Mouse (Mus musculus) G1E (cell line): ENCODE results near the gene Dtx3. TPM values are rescaled to one million over a fixed set of nuclear protein-coding genes. Genes with fewer than 3 reads are reported as not detected.

Source experiments
- ATAC-seq: 2 replicates; pipeline ENCODE4 v1.8.0; 2016; ENCODE audit warnings: mild to moderate bottlenecking; ENCODE audit not compliant: insufficient number of reproducible peaks, poor library complexity, low FRiP score, severe bottlenecking; ENCODE audit errors: extremely low read depth
- DNase-seq: peaks from one replicate; pipeline ENCODE4 v3.0.0; 2012; ENCODE audit warnings: low spot score
- H3K27me3 ChIP-seq: 2 replicates; pipeline ENCODE4 v1.6.1; 2012; ENCODE audit warnings: mild to moderate bottlenecking, low read length, inconsistent platforms; ENCODE audit not compliant: insufficient read depth
- H3K36me3 ChIP-seq: replicated peaks from 2 replicates; pipeline ENCODE3; 2012; ENCODE audit warnings: mild to moderate bottlenecking, inconsistent platforms
- H3K4me1 ChIP-seq: 2 replicates; pipeline ENCODE4 v1.6.1; 2012; ENCODE audit warnings: low read depth, low read length, inconsistent platforms, mixed read lengths; ENCODE audit not compliant: insufficient read depth
- H3K4me3 ChIP-seq: 2 replicates; pipeline ENCODE4 v1.5.1; 2012; ENCODE audit warnings: low read depth, mild to moderate bottlenecking, inconsistent platforms, low read length, moderate library complexity, mixed read lengths
- H3K9me3 ChIP-seq: replicated peaks from 2 replicates; pipeline ENCODE4 v1.6.1; 2012; ENCODE audit warnings: inconsistent platforms
- CTCF ChIP-seq: IDR thresholded peaks from 2 replicates; pipeline ENCODE4 v1.5.1; 2012; ENCODE audit warnings: low read depth, low read length, inconsistent platforms, mixed read lengths
- GATA1 ChIP-seq: IDR thresholded peaks from 2 replicates; pipeline ENCODE4 v1.6.1; 2012; ENCODE audit warnings: borderline replicate concordance, low read length, inconsistent platforms, mixed read lengths
- GATA2 ChIP-seq: IDR thresholded peaks from 2 replicates; pipeline ENCODE4 v1.6.1; 2012; ENCODE audit warnings: low read depth, low read length, inconsistent platforms, borderline replicate concordance
- POLR2AphosphoS5 ChIP-seq: IDR thresholded peaks from 2 replicates; pipeline ENCODE4 v1.6.1; 2012; ENCODE audit warnings: low read depth, low read length, inconsistent platforms; ENCODE audit not compliant: insufficient replicate concordance
- TAL1 ChIP-seq: conservative IDR thresholded peaks from 2 replicates; pipeline ENCODE4 v1.6.1; 2012; ENCODE audit warnings: low read depth, low read length, inconsistent platforms, mixed read lengths
- polyA plus RNA-seq: library from polyadenylated mRNA; stranded (reverse); fragments of >175 nt; gene quantifications from 2 replicates; pipeline ENCODE4 v1.2.3, GENCODE M21; 2012
- total RNA-seq, 2 experiments: library from RNA; stranded (forward) in 1 of 2; stranded (reverse) in 1 of 2; fragments of 200-1000 nt in 1 of 2; fragments of >200 nt in 1 of 2; fragmentation: Nextera tagmentation in 1 of 2; gene quantifications; 2 replicates each; pipeline ENCODE4 v1.2.3; 2014 to 2017

Gene Dtx3
- total and polyA plus RNA-seq, 3 experiments = 95.8 to 360 (median 213) TPM

DNA sequence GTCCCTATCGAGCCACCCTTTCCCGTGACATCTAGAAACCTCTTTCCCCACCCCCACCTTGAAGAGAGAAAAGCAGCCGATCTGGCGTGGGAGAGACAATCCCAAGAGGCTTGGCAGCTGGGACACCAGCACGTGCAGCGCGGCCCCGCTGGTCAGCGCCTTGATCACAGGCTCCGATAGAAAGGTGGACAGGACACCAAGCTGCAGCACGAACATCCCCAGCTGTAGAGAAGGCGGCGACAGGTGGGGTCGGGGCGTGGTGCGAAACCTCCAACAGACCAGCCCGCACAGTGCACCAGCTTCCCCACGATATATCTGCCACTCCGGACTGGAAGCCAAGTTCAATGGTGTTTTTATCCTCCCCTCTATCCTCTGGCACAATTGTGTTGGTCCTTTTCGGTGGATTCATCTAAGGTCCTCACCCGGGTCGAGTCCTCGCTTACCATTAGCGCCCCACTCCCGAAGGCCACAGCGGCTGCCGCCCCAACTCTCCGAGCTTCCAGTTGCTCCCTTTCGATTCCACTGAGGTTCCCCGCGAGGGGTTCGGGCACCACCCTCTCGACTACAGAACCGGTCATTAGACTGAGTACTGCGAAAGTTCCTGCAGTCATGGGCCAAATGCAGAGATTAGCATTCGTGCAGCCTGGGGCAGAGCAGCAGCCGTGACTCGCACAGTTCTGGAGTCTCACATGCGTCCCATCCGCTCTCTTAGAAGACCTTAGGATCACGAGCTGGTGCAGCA is 17.1 kb downstream of the Dtx3 start:
- ATAC-seq (no peak), DNase-seq (no peak)
- peaks cover 91% of the 10 kb centered on the region for H3K4me1 ChIP-seq
- H3K9me3 ChIP-seq = peaks cover 7% of the 10 kb centered on the region
- H3K4me3 ChIP-seq = peak overlapping the region; percentile 67; the same call in 1 of the 2 replicates
- peaks cover 11% of the 10 kb centered on the region; the same call in 1 of the 2 replicates for H3K27me3 ChIP-seq
- peaks cover 38% of the 10 kb centered on the region for H3K36me3 ChIP-seq
- TF ChIP-seq GATA1 (no peak), GATA2 (no peak), TAL1 (no peak), CTCF (no peak), POLR2AphosphoS5 (no peak)

DNA sequence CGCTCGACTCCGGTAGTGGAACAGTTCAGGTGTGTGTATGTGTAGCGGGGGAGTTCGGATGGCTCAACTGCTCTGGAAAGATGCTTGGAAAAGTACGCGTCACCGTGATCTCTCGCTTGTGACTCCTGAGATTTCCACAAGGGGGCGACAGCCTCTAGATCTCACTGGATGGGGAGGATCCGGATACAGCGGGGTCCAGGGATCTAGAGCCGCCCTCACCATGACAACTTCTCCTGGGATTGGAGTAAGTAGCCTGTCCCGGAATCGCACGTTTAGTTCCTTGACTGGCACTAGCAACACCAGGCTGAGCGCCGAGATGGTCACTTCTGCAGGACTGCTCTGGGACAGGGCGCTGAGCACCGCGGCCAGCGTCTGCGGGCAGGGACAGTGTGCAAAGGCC is 17.8 kb downstream of the Dtx3 start:
- Histone ChIP-seq H3K27me3 (peaks cover 11% of the 10 kb centered on the region; the same call in 1 of the 2 replicates), H3K4me1 (peaks cover 91% of the 10 kb centered on the region), H3K4me3 (peak overlapping the region; percentile 67), H3K36me3 (peaks cover 38% of the 10 kb centered on the region), H3K9me3 (peaks cover 7% of the 10 kb centered on the region)
- peak; percentile 82 for DNase-seq
- 0 out of 2 replicates have a peak, but pooled peaks have one; percentile 43 for ATAC-seq
- TF ChIP-seq GATA2 (no peak), CTCF (peak; percentile 63)

DNA sequence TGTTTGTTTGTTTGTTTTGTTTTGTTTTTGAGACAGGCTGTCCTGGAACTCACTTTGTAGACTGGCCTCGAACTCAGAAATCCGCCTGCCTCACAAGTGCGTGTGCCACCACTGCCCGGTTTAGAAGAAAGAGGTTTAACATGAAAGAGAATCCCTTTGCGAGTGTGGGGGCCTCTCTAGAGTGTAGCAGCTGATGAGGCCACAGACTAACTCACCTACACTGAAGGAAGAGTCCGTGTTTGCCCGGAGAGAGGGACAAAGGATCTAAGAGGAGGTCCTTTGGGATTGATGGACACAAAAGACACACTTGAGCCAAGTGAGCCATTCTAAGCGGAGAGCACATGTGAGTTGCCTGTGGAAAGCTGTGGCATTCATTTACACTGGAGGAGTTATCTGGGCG is 18.3 kb downstream of the Dtx3 start:
- peaks cover 38% of the 10 kb centered on the region for H3K36me3 ChIP-seq
- peak overlapping the region; percentile 67; the same call in 1 of the 2 replicates for H3K4me3 ChIP-seq
- ATAC-seq (no peak), DNase-seq (no peak)
- H3K27me3 ChIP-seq = peaks cover 11% of the 10 kb centered on the region; the same call in 1 of the 2 replicates
- H3K9me3 ChIP-seq = peaks cover 7% of the 10 kb centered on the region
- peaks cover 91% of the 10 kb centered on the region for H3K4me1 ChIP-seq
- no peak for TF ChIP-seq TAL1
- no peak for TF ChIP-seq GATA2
- TF ChIP-seq GATA1 = no peak
- TF ChIP-seq CTCF = no peak
- no peak; the same call in 1 of the 2 replicates for TF ChIP-seq POLR2AphosphoS5

DNA sequence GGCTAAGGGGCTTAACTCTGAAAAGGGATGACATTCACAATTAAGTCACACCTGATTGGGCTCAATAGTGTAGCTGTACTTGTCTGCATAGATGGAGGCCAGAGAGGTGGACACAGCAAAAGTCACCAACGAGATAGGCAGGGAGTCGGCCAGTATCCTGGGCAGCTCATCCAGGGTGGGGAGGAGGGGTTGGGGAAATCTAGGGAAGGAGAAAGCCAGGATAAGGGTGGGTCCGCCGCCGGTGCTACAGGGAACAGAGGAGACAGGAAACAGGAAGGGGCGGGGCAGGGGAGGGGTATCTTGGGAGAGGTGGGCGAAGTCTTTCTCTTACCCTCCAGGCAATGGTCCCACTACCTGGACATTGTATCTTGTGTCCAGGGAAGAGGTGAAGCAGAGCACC is 18.8 kb downstream of the Dtx3 start:
- Histone ChIP-seq H3K4me3 (peak overlapping the region; percentile 61; the same call in 1 of the 2 replicates), H3K4me1 (peaks cover 92% of the 10 kb centered on the region), H3K27me3 (peaks cover 11% of the 10 kb centered on the region; the same call in 1 of the 2 replicates), H3K36me3 (peaks cover 38% of the 10 kb centered on the region), H3K9me3 (peaks cover 7% of the 10 kb centered on the region)
- no peak for DNase-seq
- no peak for TF ChIP-seq TAL1
- TF ChIP-seq POLR2AphosphoS5 = no peak
- TF ChIP-seq CTCF = no peak
- ATAC-seq = no peak

DNA sequence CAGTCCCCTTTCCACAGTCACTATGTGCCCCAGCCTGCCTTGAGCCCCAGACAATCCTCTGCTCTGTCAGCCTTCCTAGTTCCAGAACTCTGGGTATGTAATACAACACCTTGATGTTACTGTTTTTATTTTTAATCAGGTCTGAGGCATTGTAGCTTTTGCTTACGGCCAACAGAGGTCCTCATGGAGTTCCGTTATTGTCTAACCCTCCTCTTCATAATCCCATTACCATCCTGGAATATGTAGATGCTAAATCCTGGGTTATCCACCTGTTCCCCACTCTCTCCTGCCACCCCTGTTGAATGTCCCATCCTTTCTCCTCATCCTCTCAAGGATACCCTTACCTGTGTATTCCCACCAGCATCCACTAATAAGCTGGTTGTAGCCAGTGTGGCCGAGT is 19.3 kb downstream of the Dtx3 start:
- H3K27me3 ChIP-seq = peaks cover 11% of the 10 kb centered on the region; the same call in 1 of the 2 replicates
- ATAC-seq (no peak), DNase-seq (no peak)
- H3K36me3 ChIP-seq = peaks cover 39% of the 10 kb centered on the region
- peaks cover 93% of the 10 kb centered on the region for H3K4me1 ChIP-seq
- H3K4me3 ChIP-seq = peak overlapping the region; percentile 61; the same call in 1 of the 2 replicates
- peaks cover 7% of the 10 kb centered on the region for H3K9me3 ChIP-seq
- TF ChIP-seq POLR2AphosphoS5 = no peak
- 0 out of 2 replicates have a peak, but pooled peaks have one; percentile 11 for TF ChIP-seq CTCF

DNA sequence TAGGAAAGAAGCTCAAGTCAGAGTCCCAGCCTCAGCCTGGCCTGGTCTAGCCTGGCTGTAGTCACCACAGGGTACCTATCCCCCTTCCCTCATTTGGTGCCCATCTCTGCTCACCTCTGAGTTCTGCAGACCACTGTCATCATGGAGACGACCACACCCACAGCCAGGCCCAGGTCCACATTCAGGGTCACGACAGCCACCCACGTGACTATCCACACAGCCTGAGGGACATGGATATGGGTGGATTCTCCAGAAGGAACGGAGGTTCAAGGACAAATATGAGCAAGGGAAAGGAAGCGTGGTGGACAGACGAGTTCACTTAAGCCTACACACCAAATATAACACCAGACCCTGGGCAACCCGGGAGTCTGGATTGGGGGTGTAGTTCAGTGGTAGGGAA is 21.4 kb downstream of the Dtx3 start:
- Histone ChIP-seq H3K27me3 (peaks cover 11% of the 10 kb centered on the region; the same call in 1 of the 2 replicates), H3K4me3 (no peak overlapping the region), H3K4me1 (peaks cover 93% of the 10 kb centered on the region), H3K36me3 (peaks cover 58% of the 10 kb centered on the region), H3K9me3 (peaks cover 7% of the 10 kb centered on the region)
- TF ChIP-seq POLR2AphosphoS5 = peak; percentile 86; the same call in 1 of the 2 replicates
- TF ChIP-seq GATA2 = no peak
- no peak for TF ChIP-seq TAL1
- no peak for DNase-seq
- ATAC-seq = no peak
